Mouse (Mus musculus) embryonic fibroblast, embryonic 13.5 days (primary cell): Measurements from ENCODE around the gene Crmp1. TPM values are rescaled to one million over a fixed set of nuclear protein-coding genes. Genes with fewer than 3 reads are reported as not detected.
A peak's percentile ranks its signal among the peaks of the same experiment; 100 is the strongest.

Source experiments
- H3K27ac ChIP-seq: 2 replicates; pipeline ENCODE4 v1.5.1; 2012; ENCODE audit warnings: low read length, control low read depth, inconsistent platforms; ENCODE audit not compliant: insufficient read depth
- H3K4me1 ChIP-seq: 2 replicates; pipeline ENCODE4 v1.6.1; 2011; ENCODE audit warnings: low read length; ENCODE audit not compliant: control insufficient read depth, insufficient read depth
- H3K4me3 ChIP-seq: 2 replicates; pipeline ENCODE4 v1.5.1; 2011; ENCODE audit warnings: mild to moderate bottlenecking, control low read depth, low read length; ENCODE audit not compliant: insufficient read depth
- CTCF ChIP-seq: IDR thresholded peaks from 2 replicates; pipeline ENCODE4 v1.5.1; 2011; ENCODE audit warnings: mild to moderate bottlenecking, control low read depth, low read length, moderate library complexity, borderline replicate concordance; ENCODE audit not compliant: insufficient read depth
- POLR2A ChIP-seq: IDR thresholded peaks from 2 replicates; pipeline ENCODE4 v1.6.1; 2011; ENCODE audit warnings: low read depth, mild to moderate bottlenecking, control low read depth, low read length, moderate library complexity
- polyA plus RNA-seq: library from polyadenylated mRNA; stranded (reverse); fragments of >200 nt; gene quantifications from 2 replicates; pipeline ENCODE4 v1.2.4, GENCODE M21; 2011; ENCODE audit warnings: low read depth; ENCODE audit not compliant: missing spikeins, insufficient read length

Crmp1 gene
- polyA plus RNA-seq: 7.5 and 11.2 TPM in 2 replicates

DNA sequence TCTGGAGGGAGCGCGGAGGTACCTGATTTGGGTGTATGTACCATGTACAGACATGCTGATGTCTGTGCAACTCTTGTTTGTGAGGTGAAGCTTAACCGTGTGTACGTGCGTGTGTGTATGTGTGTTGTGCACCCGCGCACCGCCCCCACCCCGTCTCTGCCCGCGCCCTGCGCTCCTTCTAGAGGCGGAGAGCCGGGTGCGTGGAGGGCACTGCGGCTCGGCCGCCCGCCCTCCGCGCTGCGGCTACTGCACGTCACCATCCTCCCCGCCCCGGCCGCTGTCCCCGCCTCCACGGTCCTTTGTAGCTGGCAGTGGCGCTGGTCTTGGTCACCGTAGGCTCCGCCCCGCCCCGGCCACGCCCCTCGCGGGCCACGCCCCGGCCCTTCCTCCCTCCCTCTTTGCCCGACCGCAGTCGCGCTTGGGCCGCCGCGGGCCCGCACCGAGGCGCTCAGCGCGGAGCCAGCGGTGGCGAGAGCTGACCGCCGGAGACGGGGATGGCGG, at the start of gene Crmp1:
TSS of gene Crmp1 (plus strand) at position 290 of the 501 bp plus-strand sequence.
- 0 out of 2 replicates have a peak, but pooled peaks cover 2% of the 10 kb centered on the region for H3K4me1 ChIP-seq
- TF ChIP-seq POLR2A (no peak), CTCF (no peak)

DNA sequence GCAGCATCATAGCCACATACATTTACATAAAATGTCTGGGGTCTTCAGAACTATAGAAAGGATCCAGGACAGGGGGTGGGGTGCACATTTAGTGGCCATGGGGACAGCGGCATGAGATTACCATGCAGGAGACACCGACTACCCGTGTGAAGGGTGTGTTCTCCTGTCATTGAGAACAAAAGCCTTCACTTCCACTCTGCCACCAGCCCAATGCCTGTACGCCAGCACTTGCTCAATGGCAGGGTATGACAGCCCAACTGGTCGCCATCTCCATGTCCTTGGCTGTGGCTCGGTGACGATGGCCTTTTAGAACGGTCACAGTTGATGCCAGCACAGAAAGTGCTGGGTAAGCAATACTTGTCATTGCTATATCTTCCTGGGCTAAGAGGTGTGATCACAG, 45.5 kb upstream of the Crmp1 start:
- no peak overlapping the region for H3K27ac ChIP-seq
- no peak overlapping the region for H3K4me3 ChIP-seq
- TF ChIP-seq CTCF (no peak), POLR2A (no peak)
- peaks cover 2% of the 10 kb centered on the region; the same call in 1 of the 2 replicates for H3K4me1 ChIP-seq

More for the DNA sequence above, at the start of gene Crmp1:
- 0 out of 2 replicates have a peak within 1 kb of the TSS, but pooled peaks have one; percentile 5 for H3K4me3 ChIP-seq
- H3K27ac ChIP-seq: no peak within 1 kb of the TSS

DNA sequence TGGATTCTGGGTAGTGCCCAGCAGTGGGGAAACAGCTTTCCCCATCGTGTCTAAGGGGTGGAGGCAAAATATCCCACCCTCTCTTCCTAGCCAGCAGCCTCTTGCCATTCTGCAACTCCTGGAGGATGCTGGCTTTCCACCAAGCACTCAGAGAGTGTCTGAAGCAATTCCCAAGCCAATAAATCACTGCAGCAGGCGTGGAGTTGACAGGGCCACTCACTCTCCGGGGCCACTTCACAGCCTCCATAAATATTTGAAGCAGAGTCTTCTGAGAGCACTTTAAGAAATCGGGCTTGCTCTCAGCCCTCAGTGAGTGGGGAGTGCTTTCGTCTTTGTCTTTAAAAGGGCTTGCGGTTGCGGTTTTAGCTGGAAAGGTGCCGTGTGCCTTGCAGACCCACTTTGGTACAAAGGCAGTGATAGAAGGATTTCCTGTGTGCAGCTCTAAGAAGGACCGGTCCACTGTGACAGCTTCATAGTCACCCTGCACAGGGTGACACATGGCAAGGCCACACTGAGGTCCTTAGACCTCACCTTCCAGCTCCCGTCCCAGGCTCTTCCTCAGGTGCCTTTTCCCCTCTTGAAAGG, 45.0 kb upstream of the Crmp1 start:
- TF ChIP-seq POLR2A: no peak
- TF ChIP-seq CTCF: no peak
- no peak overlapping the region for H3K4me3 ChIP-seq
- peaks cover 2% of the 10 kb centered on the region; the same call in 1 of the 2 replicates for H3K4me1 ChIP-seq
- no peak overlapping the region for H3K27ac ChIP-seq

DNA sequence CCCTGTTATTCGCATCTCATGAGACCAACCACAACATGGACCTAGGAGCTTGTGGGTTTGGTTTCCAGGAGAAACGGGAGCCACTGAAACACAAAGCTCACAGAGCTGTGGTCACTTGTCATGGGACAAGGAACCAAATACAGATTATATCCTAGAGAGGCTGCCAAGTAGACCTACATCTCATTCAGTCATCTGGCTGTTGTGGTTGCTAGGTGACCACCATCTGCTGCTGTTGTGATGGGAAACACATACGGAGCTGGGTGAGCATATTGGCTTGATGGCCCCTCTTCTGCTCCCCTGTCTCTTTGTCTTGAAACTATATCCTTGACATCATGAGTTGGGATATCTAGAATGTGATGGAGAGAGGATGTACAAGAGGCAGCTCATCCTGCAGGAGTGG, 44.3 kb upstream of the Crmp1 start:
- no peak for TF ChIP-seq POLR2A
- no peak for TF ChIP-seq CTCF
- Histone ChIP-seq H3K4me3 (no peak overlapping the region), H3K27ac (no peak overlapping the region), H3K4me1 (peaks cover 2% of the 10 kb centered on the region; the same call in 1 of the 2 replicates)

DNA sequence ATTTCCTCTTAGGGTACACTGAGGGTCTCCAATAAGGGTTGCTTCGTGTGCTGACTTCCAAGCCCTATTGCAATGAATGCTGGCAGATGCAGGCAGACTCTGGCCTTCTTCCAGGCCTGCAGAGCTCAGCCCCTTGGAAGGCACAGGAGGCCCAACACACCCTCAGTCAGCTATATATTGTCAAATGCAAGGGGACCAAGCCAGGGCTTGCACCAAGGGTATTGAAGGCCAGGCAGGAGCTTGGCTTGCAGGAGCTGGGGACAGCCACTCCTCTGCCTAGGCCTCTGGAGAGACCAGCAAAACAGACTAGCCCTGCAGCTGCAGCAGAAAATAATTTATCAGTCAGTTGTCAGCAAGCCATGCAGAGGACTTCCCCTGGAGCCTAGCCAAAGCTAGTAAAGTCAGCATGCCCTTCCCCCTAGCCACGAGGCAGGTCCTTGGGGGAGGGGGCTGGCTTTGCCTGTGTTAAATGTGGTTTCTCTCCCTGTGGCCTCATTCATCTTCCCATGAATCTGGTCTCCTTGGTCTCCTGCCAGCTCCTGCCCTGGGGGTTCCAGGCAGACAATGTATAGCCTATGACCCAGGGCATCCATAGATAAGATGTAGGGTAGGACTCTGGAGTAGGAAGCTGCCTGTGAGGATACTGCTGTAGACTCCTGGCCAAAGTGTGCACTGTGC, 43.6 kb upstream of the Crmp1 start:
- no peak overlapping the region for H3K27ac ChIP-seq
- TF ChIP-seq CTCF (no peak), POLR2A (no peak)
- H3K4me1 ChIP-seq: peaks cover 2% of the 10 kb centered on the region; the same call in 1 of the 2 replicates
- no peak overlapping the region for H3K4me3 ChIP-seq

DNA sequence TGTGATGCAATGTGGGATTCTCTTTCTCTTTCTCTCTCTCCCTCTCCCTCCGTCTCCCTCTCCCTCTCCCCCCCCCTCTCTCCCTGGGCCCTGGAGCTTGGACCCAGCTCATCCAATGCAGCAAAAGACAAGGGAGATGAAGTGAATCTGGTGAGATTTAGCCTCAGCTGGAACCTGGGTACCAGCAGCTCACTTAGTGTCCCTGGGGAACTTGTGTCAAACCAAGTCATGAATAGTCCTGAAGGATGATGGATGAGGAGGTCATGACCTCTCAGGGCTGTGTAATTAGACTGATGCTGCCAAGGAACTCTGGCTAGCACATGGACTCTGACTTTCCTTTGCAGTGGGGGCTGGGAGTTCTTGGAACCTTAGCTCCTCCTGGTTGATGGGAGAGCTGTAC, 39.5 kb upstream of the Crmp1 start:
- H3K4me1 ChIP-seq: peaks cover 2% of the 10 kb centered on the region; the same call in 1 of the 2 replicates
- TF ChIP-seq CTCF: no peak
- no peak for TF ChIP-seq POLR2A
- no peak overlapping the region for H3K4me3 ChIP-seq
- H3K27ac ChIP-seq: no peak overlapping the region

DNA sequence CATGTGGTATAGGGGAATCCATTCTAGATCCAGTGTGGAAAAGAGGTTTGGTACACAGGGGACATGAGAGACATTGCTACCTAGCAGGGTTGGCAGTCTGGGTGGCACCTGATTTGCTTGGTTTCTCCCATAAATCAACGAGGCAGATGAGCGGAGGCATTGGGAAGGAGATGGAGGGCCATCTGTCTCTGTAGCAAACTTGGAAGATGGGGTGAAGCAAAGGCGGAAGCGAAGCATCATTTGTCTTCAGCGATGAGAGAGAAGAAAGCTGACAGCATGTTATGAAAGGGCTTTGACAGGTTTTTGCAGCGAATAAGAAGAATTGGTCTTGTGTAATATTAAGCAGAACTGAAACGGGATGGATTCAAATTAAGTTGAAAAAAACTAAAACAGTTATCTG, 36.9 kb upstream of the Crmp1 start:
- TF ChIP-seq POLR2A (no peak), CTCF (no peak)
- no peaks in the 10 kb centered on the region for H3K4me1 ChIP-seq
- H3K27ac ChIP-seq: no peak overlapping the region
- H3K4me3 ChIP-seq: no peak overlapping the region

DNA sequence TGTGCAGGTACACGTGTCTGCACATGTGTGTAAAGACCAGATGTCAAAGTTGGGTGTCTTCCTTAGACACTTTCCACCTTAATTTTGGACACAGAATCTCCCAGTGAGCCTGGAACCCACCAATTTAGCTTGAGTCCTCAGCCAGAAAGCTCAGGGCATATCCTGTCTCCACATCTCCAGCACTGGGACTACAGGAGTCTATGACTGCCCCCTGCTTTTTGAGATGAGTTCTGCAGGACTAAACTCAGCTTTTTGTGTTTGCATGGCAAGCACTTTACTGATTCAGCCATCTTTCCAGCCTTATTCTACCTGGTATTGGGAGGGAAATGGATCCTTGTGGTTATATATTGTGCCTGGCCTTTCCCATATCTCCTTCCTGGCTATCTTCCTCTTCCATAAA, 36.3 kb upstream of the Crmp1 start:
- Histone ChIP-seq H3K4me3 (no peak overlapping the region), H3K4me1 (no peaks in the 10 kb centered on the region), H3K27ac (no peak overlapping the region)
- TF ChIP-seq POLR2A: no peak
- TF ChIP-seq CTCF: no peak

DNA sequence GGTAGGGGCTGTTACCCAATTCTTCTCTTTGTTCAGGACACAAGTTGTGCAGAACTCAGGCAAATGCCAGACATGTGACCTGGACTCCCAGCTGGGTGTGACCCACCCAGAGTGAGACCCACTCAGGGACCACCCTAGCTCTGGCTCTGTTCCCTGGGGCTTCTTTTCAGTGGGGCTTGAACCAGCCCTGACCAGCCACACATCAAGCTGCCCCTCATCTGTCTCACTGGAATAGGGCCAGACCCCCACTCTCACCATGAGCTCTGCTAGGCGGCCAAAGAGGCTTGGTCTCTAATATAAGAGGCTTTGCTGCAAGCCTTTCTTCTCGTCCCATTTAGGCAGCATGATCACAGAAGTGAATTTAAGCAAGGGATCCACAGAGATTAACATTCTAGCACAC, 35.4 kb upstream of the Crmp1 start:
- no peak overlapping the region for H3K4me3 ChIP-seq
- H3K27ac ChIP-seq: no peak overlapping the region
- no peaks in the 10 kb centered on the region for H3K4me1 ChIP-seq
- no peak for TF ChIP-seq CTCF
- TF ChIP-seq POLR2A: no peak
